Mouse (Mus musculus): ENCODE measurements around the gene Stx8. TPM values are rescaled to one million over a fixed set of nuclear protein-coding genes. Genes with fewer than 3 reads are reported as not detected.

Stx8 gene
- polyA plus RNA-seq, 1 experiment = 43.9 TPM

DNA sequence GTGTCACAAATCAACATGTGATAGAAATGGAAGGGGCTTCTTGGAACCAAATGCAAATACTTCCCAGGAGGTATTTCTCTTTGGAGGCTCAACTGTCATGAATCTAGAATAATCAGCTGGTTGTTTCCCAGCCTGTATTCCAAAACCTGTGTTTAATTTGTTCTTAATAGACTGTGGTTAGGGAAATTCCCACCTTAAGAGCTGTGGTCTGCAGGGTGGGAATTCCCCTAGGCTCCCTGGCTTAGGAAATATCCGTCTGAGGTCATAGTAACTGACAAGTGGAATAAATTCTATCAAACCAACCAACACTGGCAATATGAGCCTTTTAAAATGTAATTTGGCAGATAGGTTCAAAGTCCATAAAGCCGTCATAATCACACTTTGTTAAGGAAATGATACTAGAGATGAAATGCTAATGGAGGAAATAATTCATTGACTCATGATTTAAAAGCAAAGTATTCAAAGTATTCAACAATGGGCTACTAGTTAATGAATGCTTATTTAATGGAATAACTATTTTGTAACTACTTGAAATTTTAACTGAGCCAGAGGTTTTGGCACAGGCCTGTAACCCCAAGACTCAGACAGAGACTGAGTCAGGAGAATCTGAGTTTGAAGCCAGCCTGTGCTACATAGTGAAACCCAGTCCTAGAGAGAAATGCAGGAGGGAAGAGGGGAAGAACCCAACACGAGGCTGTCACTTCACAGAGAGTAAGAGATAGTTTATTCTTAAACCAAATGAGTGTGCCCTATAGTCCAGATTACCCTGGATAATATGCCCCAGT lies 126.2 kb downstream of the Stx8 start:
- Histone ChIP-seq H3K27ac (ENCODE audit: insufficient read depth, low read length) (no peak overlapping the region), H3K4me3 (ENCODE audit: insufficient read depth, low read length) (no peak overlapping the region), H3K4me1 (ENCODE audit: control insufficient read depth, insufficient read depth, low read length) (peaks cover 21% of the 10 kb centered on the region)
- TF ChIP-seq POLR2A (IDR thresholded peaks at IDR 0.05; ENCODE audit: low read depth, low read length) (no peak), CTCF (IDR thresholded peaks at IDR 0.05; ENCODE audit: borderline replicate concordance, insufficient read depth, low read length) (no peak)

GRCm38 (mm10) chr11:68101598-68101997 lies 135.6 kb downstream of the Stx8 start:
- Histone ChIP-seq H3K4me1 (ENCODE audit: control insufficient read depth, insufficient read depth, low read length) (no peaks in the 10 kb centered on the region), H3K27ac (ENCODE audit: insufficient read depth, low read length) (no peak overlapping the region), H3K4me3 (ENCODE audit: insufficient read depth, low read length) (no peak overlapping the region)
- TF ChIP-seq POLR2A (IDR thresholded peaks at IDR 0.05; ENCODE audit: low read depth, low read length) (no peak), CTCF (IDR thresholded peaks at IDR 0.05; ENCODE audit: borderline replicate concordance, insufficient read depth, low read length) (no peak)

DNA sequence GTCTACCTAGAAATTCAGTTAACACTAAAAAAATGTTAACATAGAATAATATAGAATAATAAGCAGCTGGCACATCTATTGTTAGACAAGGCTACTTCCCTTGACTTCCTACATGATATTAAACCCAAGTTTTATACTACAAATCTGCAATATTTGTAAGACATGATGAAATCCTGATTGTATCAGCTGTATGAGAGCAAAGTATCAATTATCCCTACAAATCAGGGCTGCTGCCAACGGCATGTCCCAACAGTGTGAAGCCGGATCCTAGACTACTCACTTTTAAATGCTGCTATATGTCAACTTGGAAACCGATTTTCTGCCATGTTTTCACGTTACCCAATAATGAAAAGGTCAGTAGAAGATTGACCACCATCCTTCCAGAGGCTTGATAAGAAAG lies 137.5 kb downstream of the Stx8 start:
- TF ChIP-seq POLR2A (IDR thresholded peaks at IDR 0.05; ENCODE audit: low read depth, low read length) (no peak), CTCF (IDR thresholded peaks at IDR 0.05; ENCODE audit: borderline replicate concordance, insufficient read depth, low read length) (no peak)

GRCm38 (mm10) chr11:68106053-68106452 lies 140.1 kb downstream of the Stx8 start:
- Histone ChIP-seq H3K4me1 (ENCODE audit: control insufficient read depth, insufficient read depth, low read length) (no peaks in the 10 kb centered on the region), H3K4me3 (ENCODE audit: insufficient read depth, low read length) (no peak overlapping the region), H3K27ac (ENCODE audit: insufficient read depth, low read length) (no peak overlapping the region)
- TF ChIP-seq CTCF (IDR thresholded peaks at IDR 0.05; ENCODE audit: borderline replicate concordance, insufficient read depth, low read length) (no peak), POLR2A (IDR thresholded peaks at IDR 0.05; ENCODE audit: low read depth, low read length) (no peak)

More for the DNA sequence above, 137.5 kb downstream of the Stx8 start:
- no peak overlapping the region for H3K27ac ChIP-seq (ENCODE audit: insufficient read depth, low read length)
- no peak overlapping the region for H3K4me3 ChIP-seq (ENCODE audit: insufficient read depth, low read length)
- no peaks in the 10 kb centered on the region for H3K4me1 ChIP-seq (ENCODE audit: control insufficient read depth, insufficient read depth, low read length)

GRCm38 (mm10) chr11:68113454-68114100 lies 147.6 kb downstream of the Stx8 start:
- Histone ChIP-seq H3K27ac (ENCODE audit: insufficient read depth, low read length) (no peak overlapping the region), H3K4me1 (ENCODE audit: control insufficient read depth, insufficient read depth, low read length) (no peaks in the 10 kb centered on the region), H3K4me3 (ENCODE audit: insufficient read depth, low read length) (no peak overlapping the region)
- TF ChIP-seq CTCF (IDR thresholded peaks at IDR 0.05; ENCODE audit: borderline replicate concordance, insufficient read depth, low read length) (no peak), POLR2A (IDR thresholded peaks at IDR 0.05; ENCODE audit: low read depth, low read length) (no peak)

GRCm38 (mm10) chr11:68114202-68114601 lies 148.2 kb downstream of the Stx8 start:
- no peak overlapping the region for H3K4me3 ChIP-seq (ENCODE audit: insufficient read depth, low read length)
- no peaks in the 10 kb centered on the region for H3K4me1 ChIP-seq (ENCODE audit: control insufficient read depth, insufficient read depth, low read length)
- TF ChIP-seq CTCF (IDR thresholded peaks at IDR 0.05; ENCODE audit: borderline replicate concordance, insufficient read depth, low read length) (0 out of 2 replicates have a peak, but pooled peaks have one; percentile 8), POLR2A (IDR thresholded peaks at IDR 0.05; ENCODE audit: low read depth, low read length) (no peak)
- H3K27ac ChIP-seq (ENCODE audit: insufficient read depth, low read length) = no peak overlapping the region

DNA sequence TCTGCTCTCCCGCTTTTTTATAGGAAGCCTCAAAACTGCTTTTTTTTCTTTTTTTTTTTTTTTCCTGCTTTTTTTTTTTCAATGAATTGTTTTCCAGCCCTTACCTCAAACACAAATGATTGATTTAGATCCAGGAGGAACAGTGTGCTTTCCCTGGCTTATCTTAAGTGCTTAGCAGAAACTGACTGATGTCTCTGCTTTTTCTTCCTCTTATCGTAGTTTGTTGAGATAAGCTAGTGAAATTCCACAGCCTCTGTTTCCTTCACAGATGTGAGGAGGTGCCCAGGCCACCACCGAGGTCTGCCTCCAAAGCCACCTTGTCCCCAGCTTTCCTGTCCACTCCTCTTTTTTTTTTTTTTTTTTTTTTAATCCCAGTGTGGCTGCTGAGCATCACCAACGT lies 150.2 kb downstream of the Stx8 start:
- H3K4me3 ChIP-seq (ENCODE audit: insufficient read depth, low read length) = no peak overlapping the region
- H3K4me1 ChIP-seq (ENCODE audit: control insufficient read depth, insufficient read depth, low read length) = no peaks in the 10 kb centered on the region
- TF ChIP-seq POLR2A (IDR thresholded peaks at IDR 0.05; ENCODE audit: low read depth, low read length) = no peak
- no peak for TF ChIP-seq CTCF (IDR thresholded peaks at IDR 0.05; ENCODE audit: borderline replicate concordance, insufficient read depth, low read length)
- no peak overlapping the region for H3K27ac ChIP-seq (ENCODE audit: insufficient read depth, low read length)

GRCm38 (mm10) chr11:68117878-68118660 lies 152.1 kb downstream of the Stx8 start:
- Histone ChIP-seq H3K4me1 (ENCODE audit: control insufficient read depth, insufficient read depth, low read length) (no peaks in the 10 kb centered on the region), H3K27ac (ENCODE audit: insufficient read depth, low read length) (no peak overlapping the region), H3K4me3 (ENCODE audit: insufficient read depth, low read length) (no peak overlapping the region)
- no peak for TF ChIP-seq CTCF (IDR thresholded peaks at IDR 0.05; ENCODE audit: borderline replicate concordance, insufficient read depth, low read length)
- no peak for TF ChIP-seq POLR2A (IDR thresholded peaks at IDR 0.05; ENCODE audit: low read depth, low read length)

- no peak overlapping the region for H3K27ac ChIP-seq (ENCODE audit: insufficient read depth, low read length)
- no peak for TF ChIP-seq CTCF (IDR thresholded peaks at IDR 0.05; ENCODE audit: borderline replicate concordance, insufficient read depth, low read length)
- TF ChIP-seq POLR2A (IDR thresholded peaks at IDR 0.05; ENCODE audit: low read depth, low read length) = no peak
- H3K4me1 ChIP-seq (ENCODE audit: control insufficient read depth, insufficient read depth, low read length) = no peaks in the 10 kb centered on the region
- H3K4me3 ChIP-seq (ENCODE audit: insufficient read depth, low read length) = no peak overlapping the region
Measured at GRCm38 (mm10) chr11:68118679-68119078, 152.7 kb downstream of the Stx8 start.
